Mouse (Mus musculus) megakaryocyte, adult 5-6 weeks (primary cell): ENCODE measurements at regions not wholly inside any gene's neighbourhood (a gene's known extent, or its start where the extent isn't known, plus 50 kb on each side); places are given as distances from the start of the nearest gene placed in this dataset.
A peak's percentile ranks its signal among the peaks of the same experiment; 100 is the strongest.

Experiments used
- ATAC-seq: 2 replicates; pipeline ENCODE4 v1.8.0; 2016; ENCODE audit warnings: mild to moderate bottlenecking, inconsistent platforms; ENCODE audit not compliant: poor library complexity, severe bottlenecking

DNA sequence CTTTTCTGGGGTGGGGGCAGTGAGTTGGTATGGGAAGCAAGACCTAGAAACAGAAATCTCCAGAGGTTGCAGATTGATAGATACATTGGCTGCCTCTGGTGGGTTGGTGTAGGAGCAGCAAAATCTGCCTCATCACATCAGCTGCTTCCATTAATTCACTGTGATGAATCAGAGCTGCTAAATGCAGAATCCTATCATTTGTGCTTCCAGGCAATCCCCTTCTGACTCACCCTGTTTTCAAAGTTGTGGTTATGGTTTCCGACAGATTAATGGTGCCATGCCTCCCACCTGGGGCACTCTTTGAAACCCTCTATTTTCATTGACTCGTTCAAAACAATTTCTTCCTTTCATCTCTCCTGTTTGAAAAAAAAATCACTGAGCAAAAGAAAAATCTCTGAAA is 507.2 kb upstream of the Chrm3 start:
- ATAC-seq: no peak

DNA sequence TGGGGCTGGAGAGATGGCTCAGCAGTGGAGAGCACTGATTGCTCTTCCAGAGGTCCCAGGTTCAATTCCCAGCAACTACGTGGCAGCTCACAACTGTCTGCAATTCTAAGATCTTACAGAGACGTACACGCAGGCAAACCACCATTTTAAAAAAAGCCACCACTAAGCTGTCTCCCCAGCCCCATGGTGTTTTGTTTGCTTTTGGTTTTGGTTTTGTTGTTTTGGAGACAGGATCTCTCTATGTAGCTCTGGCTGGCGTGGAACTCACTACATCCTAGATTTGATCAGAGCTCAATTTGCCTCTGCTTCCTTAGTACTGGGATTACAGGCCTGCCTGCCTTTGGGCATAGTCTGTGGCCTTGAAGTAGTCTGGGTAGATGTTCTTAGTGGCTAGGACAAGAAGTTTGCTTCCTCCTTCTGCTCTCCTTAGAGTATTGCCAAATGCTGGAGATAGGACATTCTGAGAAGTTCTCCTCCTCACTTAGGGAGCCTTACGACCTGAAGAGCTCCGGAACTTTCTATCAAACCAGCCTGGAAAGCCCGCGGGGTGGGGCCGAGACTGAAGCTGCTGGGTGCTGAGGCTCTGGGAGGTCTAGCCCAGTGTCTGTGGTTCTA is 495.4 kb upstream of the Chrm3 start:
- ATAC-seq: peak; percentile 62

DNA sequence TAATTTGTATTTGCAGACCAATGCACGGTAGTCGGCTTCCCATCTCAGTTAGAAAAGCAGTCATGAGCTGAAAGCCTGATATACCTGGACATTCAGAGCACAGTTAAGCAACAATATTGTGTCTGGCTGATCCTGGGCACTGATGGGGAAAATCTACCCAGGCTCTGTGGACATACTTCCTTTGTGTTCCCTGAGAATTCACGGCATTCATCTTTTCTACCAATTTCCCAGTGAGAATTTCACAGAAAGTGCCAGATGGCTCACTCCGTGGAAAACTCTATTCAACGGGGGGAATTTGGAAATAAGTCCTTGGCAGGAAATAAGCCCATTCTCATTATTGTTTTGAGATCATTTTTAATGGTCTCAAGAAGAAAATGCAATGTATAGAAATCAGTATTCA is 484.6 kb upstream of the Chrm3 start:
- ATAC-seq: no peak

DNA sequence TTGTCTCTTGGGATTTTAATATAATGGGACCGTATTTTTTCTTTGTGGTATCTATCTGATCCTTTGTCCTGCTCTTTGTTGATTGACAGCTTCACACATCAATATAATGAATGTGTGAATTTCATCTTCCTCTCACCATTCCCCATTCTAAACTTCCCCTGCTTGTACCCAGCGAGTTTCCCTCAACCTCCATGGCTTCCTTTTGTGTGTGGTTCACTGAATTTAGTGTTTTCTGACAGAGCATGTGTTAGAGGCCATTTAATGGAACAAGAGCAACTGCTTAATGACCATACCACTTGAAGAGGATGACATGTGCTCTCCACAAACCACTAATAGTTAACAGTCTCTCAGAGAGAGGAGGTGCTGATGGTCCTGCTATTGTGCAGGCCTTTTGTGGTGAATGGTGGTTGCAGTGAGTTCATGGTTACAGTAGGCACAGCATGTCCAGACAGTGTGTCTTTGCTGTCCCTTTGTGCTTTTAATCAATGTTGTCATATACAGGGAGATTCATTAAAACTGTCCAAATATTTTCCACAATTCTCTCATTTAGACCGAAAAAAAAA is 438.8 kb upstream of the Chrm3 start:
- no peak for ATAC-seq
